Mouse (Mus musculus) heart, embryonic 10.5 days (tissue): Measurements from ENCODE around the gene Hhat. TPM values are rescaled to one million over a fixed set of nuclear protein-coding genes. Genes with fewer than 3 reads are reported as not detected.

ENCODE experiments used
- DNase-seq: peaks from one replicate; pipeline ENCODE4 v3.0.0-alpha.2; 2017; ENCODE audit warnings: low spot score
- H3K27ac ChIP-seq: fragments of 300-500 bp; sonication (generic); 2 replicates; pipeline ENCODE4 v1.5.1; 2016; ENCODE audit warnings: mild to moderate bottlenecking
- H3K27me3 ChIP-seq: fragments of 300-500 bp; sonication (generic); 2 replicates; pipeline ENCODE4 v1.6.1; 2016; ENCODE audit warnings: mild to moderate bottlenecking; ENCODE audit not compliant: poor library complexity, insufficient read depth, severe bottlenecking
- H3K36me3 ChIP-seq: fragments of 300-500 bp; sonication (generic); 2 replicates; pipeline ENCODE4 v1.6.1; 2016; ENCODE audit warnings: mild to moderate bottlenecking, moderate library complexity
- H3K4me1 ChIP-seq: fragments of 300-500 bp; sonication (generic); 2 replicates; pipeline ENCODE4 v1.6.1; 2016; ENCODE audit warnings: mild to moderate bottlenecking
- H3K4me3 ChIP-seq: fragments of 300-500 bp; sonication (generic); 2 replicates; pipeline ENCODE4 v1.5.1; 2016; ENCODE audit warnings: mild to moderate bottlenecking, moderate library complexity
- H3K9me3 ChIP-seq: fragments of 300-500 bp; sonication (generic); 2 replicates; pipeline ENCODE4 v1.6.1; 2016; ENCODE audit warnings: mild to moderate bottlenecking, moderate library complexity
- WGBS: fragments of 180-500 bp; shearing (Covaris S2); methylation state at CpG from one replicate; pipeline ENCODE4 v1.1.7; 2016; 5-methylcytosine and 5-hydroxymethylcytosine counted together
- polyA plus RNA-seq: library from polyadenylated mRNA; unstranded; fragments of >200 nt; fragmentation: Nextera tagmentation; extraction: Ambion mirVana; gene quantifications from 2 replicates; pipeline ENCODE4 v1.2.1, GENCODE M21; 2016

The Hhat gene
- polyA plus RNA-seq, 1 experiment from 2014 or later, result 6.8 TPM

DNA sequence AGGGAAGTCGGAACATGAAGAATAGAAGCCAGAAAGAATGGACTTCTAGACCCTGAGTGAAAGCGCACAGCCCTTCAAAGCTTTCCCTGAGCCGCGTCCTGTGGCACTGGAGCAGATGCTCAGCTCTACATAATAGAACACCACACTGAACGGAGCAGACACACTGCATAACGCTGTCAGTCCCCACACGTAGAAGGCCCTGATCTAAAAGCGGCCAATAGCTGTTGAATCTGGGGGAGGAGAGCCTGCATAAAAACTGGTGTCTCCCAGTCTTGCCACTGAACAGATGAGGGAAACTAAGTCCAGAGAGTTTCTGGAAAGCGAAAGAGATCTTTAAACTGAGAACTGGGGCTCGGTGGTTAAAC, 911 bp downstream of the Hhat start:
- Histone ChIP-seq H3K4me3 (peak overlapping the region; percentile 93), H3K4me1 (peaks cover 21% of the 10 kb centered on the region), H3K9me3 (no peaks in the 10 kb centered on the region), H3K27ac (peak overlapping the region; percentile 99), H3K36me3 (no peaks in the 10 kb centered on the region), H3K27me3 (no peaks in the 10 kb centered on the region)
- 21% methylated on average over 10 of the region's 10 CpGs for WGBS
- no peak for DNase-seq

DNA sequence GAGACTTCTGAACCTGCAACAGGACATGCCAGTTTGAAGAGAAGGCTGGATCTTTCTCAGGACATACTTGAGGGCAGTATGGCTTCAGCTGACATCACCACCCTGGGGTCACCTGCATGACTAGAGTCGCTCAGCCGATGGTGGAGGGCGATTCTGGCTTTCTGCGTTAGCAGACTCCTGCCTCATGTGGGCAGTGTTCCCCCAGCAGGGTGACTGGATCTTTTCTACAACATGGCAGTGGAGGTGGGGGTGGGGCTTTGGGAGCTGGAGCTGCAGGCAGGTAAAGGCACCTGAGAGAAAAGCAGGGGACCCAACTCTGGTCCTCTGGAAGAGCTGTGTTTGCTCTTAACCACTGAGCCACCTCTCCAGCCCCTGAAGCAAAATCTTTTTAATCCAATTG, 5.5 kb downstream of the Hhat start:
- no peak for DNase-seq
- Histone ChIP-seq H3K4me1 (peaks cover 14% of the 10 kb centered on the region), H3K27me3 (no peaks in the 10 kb centered on the region), H3K4me3 (no peak overlapping the region), H3K27ac (no peak overlapping the region), H3K36me3 (no peaks in the 10 kb centered on the region), H3K9me3 (no peaks in the 10 kb centered on the region)
- WGBS, result 31% methylated on average over 4 of the region's 4 CpGs

DNA sequence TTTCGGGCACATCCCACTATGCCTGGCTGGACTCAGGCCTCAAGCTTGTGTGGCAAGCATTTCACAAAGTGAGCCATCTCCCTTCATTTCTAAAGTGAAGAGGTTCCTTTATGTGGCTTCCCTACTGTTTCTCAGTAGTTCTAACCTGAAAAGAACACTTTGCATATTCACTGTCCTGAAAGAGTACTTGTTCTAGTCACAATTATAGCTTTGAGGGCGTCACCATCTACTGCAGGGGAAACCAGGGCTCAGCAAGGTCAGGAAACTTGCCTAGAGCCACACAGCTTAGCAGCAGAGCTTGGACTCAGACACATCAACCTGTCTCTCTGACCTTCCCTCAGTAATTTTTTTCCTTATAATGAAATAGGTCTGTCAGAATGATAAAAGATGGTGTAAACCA, 6.5 kb downstream of the Hhat start:
- 72% methylated on average over 2 of the region's 2 CpGs for WGBS
- no peaks in the 10 kb centered on the region for H3K27me3 ChIP-seq

DNA sequence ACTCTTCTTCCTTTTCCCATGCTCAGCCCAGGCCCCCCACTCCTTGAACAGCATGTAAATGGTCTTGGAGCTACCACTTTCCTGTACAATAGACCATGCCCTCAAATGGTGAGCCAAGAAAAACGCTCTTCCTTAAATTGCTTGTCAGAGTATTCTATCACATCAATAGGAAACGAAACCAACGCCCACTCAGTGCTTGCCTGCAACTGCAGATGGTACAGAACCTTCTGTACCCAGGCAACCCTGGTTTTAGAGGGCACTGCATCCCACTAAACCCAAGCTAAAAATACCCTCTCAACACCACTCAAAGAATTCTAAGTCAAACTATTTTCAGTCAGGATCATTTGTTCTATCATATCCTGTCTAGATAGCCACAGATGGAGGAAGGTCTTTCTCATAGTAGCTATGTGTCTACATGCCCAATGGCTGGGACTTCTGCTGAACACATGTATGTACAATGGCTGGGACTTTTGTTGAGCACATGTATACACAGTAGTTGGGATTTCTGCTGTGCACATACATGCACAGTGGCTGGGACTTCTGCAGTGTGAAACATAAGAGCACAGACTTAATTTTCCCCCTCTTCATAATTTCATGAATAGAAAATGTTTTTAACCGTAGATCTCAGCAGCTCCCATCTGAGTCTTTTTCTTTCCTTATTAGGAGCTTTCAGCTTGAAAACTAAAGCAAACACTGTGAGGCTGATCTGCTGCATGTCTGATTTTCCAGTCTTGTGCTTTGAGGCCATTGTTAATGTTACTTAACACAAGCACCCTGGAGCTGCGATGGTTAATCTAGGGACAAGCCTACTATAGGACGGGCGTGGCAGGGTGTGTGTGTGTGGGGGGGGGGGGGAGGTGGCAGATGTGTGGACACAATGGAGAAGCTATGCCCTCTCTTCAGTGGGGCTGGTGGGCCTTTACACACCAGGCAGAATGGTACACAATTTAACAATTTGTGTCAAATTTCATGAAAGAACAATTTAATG, 7.8 kb downstream of the Hhat start:
- Histone ChIP-seq H3K9me3 (no peaks in the 10 kb centered on the region), H3K4me3 (no peak overlapping the region), H3K4me1 (peaks cover 5% of the 10 kb centered on the region; the same call in 1 of the 2 replicates), H3K27ac (no peak overlapping the region), H3K36me3 (no peaks in the 10 kb centered on the region), H3K27me3 (no peaks in the 10 kb centered on the region)
- WGBS, result 74% methylated on average over 7 of the region's 7 CpGs
- no peak for DNase-seq

More for the DNA sequence above, 6.5 kb downstream of the Hhat start:
- no peaks in the 10 kb centered on the region for H3K36me3 ChIP-seq
- no peak for DNase-seq
- peaks cover 5% of the 10 kb centered on the region; the same call in 1 of the 2 replicates for H3K4me1 ChIP-seq
- no peak overlapping the region for H3K27ac ChIP-seq
- no peaks in the 10 kb centered on the region for H3K9me3 ChIP-seq
- H3K4me3 ChIP-seq, result no peak overlapping the region

DNA sequence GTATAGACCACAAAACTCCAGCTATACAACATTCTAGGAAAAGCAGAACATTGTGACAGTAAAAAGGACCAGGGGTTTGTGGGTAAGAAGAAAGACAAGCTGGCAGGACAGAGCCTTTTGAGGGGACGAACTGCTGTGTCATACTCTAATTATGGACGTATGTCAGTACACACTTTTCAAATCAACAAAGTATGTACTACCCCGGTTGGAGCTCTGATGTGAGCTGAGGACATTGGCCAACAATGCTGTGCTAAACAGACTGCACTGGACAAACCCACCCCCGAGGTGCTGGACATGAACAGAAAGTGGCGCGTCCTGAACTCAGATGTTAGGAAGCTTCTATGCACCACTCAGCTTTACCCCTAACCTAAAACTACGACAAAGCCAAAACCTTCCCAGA, 14.3 kb downstream of the Hhat start:
- Histone ChIP-seq H3K27ac (no peak overlapping the region), H3K4me3 (no peak overlapping the region), H3K36me3 (no peaks in the 10 kb centered on the region), H3K4me1 (peaks cover 13% of the 10 kb centered on the region), H3K27me3 (no peaks in the 10 kb centered on the region), H3K9me3 (no peaks in the 10 kb centered on the region)
- WGBS, result 80% methylated on average over 7 of the region's 7 CpGs
- no peak for DNase-seq

DNA sequence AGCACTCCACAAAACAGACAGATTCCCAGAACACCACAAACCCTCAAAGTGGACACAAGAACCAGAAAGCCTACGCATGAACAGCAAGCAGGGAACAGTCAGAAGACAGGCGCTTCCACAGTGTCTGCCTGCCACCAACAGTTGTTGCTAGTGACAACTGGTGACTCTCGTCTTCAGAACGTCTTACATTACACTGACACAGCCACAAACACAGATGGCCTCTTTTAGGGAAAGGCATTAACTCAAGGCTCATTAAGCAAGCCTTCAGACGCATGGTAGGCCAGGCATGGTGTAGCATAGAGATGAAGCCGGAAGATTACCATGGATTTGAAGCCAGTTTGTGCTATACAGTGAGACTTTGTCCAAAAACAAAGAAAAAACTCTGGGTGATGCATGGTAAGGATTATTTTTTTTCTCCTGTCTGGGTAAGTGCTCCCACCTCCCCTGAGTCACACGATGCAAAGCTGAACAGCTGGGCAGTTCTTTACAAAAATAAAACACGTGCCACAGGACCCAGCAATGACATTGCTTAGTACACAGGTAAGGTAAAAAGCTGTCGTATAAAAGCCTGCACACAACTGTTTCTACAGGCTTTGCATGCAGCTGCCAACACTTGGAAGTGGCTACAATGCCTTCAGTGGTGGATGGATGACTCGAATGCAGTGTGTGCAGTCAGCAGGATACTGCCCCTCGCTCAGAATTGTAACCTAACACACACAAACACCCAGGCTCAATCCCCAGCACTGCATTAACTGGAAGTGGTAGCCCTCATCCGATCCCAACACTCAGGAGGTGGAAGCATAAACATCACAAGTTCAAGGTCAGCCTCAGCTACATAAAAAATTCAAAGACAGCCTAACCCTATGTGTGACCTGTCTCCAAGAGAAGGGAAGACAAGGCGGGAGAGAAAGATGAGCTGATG, 15.1 kb downstream of the Hhat start:
- no peak for DNase-seq
- H3K4me1 ChIP-seq, result peaks cover 13% of the 10 kb centered on the region
- no peak overlapping the region for H3K27ac ChIP-seq
- H3K27me3 ChIP-seq, result no peaks in the 10 kb centered on the region
- WGBS, result 77% methylated on average over 13 of the region's 13 CpGs
- H3K9me3 ChIP-seq, result no peaks in the 10 kb centered on the region
- H3K36me3 ChIP-seq, result no peaks in the 10 kb centered on the region
- H3K4me3 ChIP-seq, result no peak overlapping the region

DNA sequence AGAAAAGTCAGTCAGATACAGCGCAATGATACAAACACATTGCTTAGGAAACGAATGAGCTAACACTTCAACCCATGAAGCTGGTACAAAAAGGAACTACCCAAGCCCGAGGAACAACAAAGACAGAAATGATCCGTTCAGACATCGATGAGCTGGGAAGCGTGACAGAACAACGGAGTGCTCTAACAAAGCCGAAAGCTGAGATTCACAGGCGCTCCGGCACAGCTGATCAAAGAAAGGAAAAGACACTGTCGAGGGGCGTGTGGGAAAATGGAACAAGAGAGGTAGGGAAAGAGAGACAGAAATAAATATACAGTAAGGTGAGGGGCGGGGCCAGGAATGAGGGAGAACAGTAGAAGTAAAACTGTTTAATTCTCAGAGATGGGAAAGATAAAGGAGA, 15.8 kb downstream of the Hhat start:
- Histone ChIP-seq H3K27ac (no peak overlapping the region), H3K9me3 (no peaks in the 10 kb centered on the region), H3K36me3 (no peaks in the 10 kb centered on the region), H3K4me3 (no peak overlapping the region), H3K4me1 (peaks cover 13% of the 10 kb centered on the region), H3K27me3 (no peaks in the 10 kb centered on the region)
- DNase-seq, result no peak
- 90% methylated on average over 13 of the region's 13 CpGs for WGBS

DNA sequence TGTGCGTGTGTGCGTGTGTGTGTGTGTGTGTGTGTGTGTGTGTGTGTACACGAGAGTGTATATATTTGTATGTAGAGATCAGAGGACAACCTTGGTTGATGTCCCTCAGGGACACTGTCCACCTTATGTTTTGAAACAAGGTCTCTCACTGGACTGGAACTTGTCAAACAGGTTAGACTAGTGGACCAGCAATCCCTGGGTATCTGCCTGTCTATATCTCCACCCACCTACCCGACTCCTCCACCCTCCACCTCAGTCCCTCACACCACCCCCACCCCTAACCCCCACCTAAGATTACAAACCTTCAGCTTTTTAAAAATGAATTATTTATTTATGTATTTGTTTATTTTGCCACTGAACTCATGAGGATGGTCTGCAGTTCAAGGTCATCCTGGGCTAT, 16.8 kb downstream of the Hhat start:
- WGBS, result 88% methylated on average over 4 of the region's 4 CpGs
- Histone ChIP-seq H3K4me3 (no peak overlapping the region), H3K4me1 (peaks cover 21% of the 10 kb centered on the region), H3K36me3 (no peaks in the 10 kb centered on the region), H3K9me3 (no peaks in the 10 kb centered on the region), H3K27ac (no peak overlapping the region), H3K27me3 (no peaks in the 10 kb centered on the region)
- DNase-seq, result no peak

DNA sequence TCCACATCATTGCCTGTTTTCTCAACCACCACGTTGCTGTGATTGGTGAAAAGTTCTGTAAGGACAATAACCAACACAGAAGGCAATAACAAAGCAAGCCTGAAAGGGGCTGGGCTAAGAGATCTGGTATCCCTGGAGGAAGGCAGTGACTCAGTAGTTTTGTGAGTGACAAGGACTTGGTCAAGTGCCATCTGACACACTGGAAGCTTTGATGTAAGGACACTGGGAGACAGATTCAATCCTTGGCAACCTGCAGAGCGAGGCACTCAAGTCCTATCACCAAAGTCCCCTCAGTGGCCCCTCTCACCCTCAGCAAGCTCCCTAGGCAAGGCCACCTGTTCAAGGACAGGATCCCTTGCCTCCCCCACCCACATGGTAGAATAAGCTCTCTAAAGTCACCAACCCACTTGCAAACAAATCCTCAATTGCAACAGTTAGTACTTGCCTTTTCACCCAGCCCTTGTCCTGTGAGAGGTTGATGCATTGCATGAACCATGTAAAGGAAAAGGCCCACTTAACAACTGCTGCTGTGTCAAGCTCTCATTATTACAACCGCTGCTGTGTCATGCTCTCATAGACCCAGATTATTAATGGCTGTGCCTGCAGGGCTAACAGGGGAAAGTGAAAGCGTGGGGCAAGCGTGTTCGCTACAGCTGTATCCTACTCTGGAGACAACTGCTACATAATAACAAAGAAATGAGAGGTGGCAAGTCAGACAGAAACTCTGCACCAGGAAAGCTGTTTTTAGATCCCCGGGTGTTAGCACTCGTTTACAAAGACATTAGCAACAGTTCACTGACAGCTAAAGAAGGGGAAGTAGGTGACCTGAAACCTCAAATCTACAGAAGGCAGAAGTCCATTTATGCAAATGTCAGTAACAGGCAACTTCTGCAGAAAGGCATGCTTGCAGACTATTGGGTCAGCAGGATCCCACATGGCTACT, 18.1 kb downstream of the Hhat start:
- Histone ChIP-seq H3K27me3 (no peaks in the 10 kb centered on the region), H3K9me3 (no peaks in the 10 kb centered on the region), H3K36me3 (no peaks in the 10 kb centered on the region), H3K4me3 (no peak overlapping the region), H3K4me1 (peaks cover 21% of the 10 kb centered on the region), H3K27ac (peak overlapping the region; percentile 22; the same call in 1 of the 2 replicates)
- no peak for DNase-seq
- 57% methylated on average over 8 of the region's 8 CpGs for WGBS

DNA sequence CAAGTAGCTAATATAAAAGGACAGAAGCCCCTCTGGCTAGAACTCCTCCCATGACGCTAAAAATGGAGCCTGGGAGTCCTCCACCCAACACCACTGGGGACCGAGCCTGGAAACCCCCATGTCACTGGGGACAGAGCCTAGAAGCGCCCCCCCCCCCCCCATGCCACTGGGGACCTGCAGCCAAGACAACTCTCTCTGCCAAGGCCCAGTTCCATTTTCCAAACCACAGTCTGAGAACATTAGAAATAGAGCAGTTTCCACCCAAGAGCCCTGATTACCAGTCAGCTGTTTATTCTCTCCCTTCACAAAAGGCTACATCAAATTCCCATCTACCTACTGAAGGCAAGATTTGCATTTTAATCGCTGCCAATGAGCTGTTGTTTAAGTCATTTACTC, 21.0 kb downstream of the Hhat start:
- no peaks in the 10 kb centered on the region for H3K36me3 ChIP-seq
- peaks cover 21% of the 10 kb centered on the region for H3K4me1 ChIP-seq
- H3K27me3 ChIP-seq, result no peaks in the 10 kb centered on the region
- no peak overlapping the region for H3K27ac ChIP-seq
- DNase-seq, result no peak
- no peak overlapping the region for H3K4me3 ChIP-seq
- WGBS, result 56% methylated on average over 4 of the region's 4 CpGs
- H3K9me3 ChIP-seq, result no peaks in the 10 kb centered on the region

DNA sequence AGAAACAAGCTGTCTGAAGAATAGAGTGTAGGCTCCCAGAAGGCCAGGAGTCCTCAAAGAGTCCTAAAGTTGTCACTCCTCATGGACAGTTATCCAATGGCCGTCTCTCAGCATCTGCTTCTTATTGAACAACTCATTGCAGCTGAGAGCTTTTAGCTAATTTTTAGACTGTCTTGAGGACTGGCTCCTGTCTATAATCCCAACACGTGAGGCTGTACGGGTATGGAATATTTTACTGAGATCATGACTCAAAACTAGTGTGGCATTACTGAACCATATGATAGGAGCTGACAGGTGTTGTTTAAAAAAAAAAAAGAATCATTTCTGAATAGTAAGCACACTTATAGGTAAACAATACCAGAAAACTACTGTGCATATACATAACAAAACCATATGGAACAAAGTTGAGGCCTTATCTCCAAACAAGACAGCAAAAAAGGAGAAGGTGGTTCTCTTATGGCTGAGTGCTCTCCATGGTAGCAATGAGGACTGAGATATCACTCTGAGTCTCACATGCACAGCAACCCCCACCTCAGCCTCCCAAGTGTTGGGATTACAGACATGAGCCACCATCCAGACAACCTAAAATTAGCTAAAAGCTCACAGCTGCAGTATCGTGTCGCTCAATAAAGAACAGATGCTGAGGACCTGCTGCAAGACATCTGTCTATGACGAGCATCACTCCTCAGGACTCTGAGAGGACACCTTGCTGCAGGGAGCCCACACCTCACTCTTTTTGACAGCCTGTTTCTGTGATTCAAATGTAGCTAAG, 21.6 kb downstream of the Hhat start:
- Histone ChIP-seq H3K36me3 (no peaks in the 10 kb centered on the region), H3K9me3 (no peaks in the 10 kb centered on the region), H3K4me3 (no peak overlapping the region), H3K27ac (no peak overlapping the region), H3K27me3 (no peaks in the 10 kb centered on the region), H3K4me1 (peaks cover 21% of the 10 kb centered on the region)
- WGBS, result 64% methylated on average over 6 of the region's 6 CpGs
- no peak for DNase-seq

DNA sequence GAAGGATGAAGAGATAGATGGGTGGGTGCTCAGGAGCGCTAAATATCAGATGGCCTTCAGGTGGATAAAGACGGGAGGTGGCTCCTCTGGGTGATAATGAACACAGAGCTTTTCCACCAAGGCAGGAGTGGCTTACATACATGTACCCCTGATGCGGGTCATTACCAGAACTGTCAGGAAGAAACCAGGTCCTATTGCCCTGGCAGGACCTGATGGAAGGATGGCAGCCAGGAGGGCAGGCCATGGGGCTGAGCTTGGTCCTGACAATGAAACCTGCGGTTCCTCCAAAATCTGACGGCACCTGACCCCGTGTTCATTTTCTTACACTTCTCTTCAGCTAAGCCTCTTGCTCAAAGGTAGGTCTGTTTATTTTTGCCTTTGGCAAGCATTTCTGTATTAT, 24.8 kb downstream of the Hhat start:
- Histone ChIP-seq H3K27me3 (no peaks in the 10 kb centered on the region), H3K4me3 (no peak overlapping the region), H3K4me1 (peaks cover 8% of the 10 kb centered on the region; the same call in 1 of the 2 replicates), H3K36me3 (no peaks in the 10 kb centered on the region), H3K9me3 (no peaks in the 10 kb centered on the region), H3K27ac (no peak overlapping the region)
- no peak for DNase-seq
- 77% methylated on average over 6 of the region's 6 CpGs for WGBS
